Mouse (Mus musculus) T-helper 2 cell (primary cell): ENCODE results near the gene Dennd2c.
"Not testable (repeated sequence)": the region's sequence is repeated elsewhere in the genome, so short reads cannot be mapped to it uniquely, and the experiment has no call there.

Source experiments
- in situ Hi-C: fragments of 300-600 bp; cut with MboI, MseI; formaldehyde crosslinking; loops from one replicate; pipeline ENCODE4 v1.15.1; 2025; ENCODE audit warnings: high pct_unique_total_duplicates

Dennd2c gene

DNA sequence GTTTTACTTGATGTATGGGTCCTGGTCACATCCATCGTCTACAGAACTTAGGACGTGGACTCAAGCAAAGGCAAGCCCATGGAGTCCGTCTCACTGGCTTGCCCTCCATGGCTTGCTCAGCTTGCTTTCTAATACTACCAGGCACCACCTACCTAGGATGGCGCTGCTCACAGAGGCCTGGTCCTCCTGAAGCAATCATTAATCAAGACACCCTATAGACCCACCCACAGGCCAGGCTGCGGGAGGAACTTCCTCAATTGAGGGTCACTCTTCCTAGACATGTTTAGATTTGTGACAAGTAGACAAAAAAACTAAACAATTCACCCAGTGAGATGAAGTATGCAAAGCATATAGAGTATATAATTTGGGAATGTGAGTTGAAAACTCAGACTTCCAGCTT lies 9.8 kb downstream of the Dennd2c start:
- in situ Hi-C loops: no loop called here

DNA sequence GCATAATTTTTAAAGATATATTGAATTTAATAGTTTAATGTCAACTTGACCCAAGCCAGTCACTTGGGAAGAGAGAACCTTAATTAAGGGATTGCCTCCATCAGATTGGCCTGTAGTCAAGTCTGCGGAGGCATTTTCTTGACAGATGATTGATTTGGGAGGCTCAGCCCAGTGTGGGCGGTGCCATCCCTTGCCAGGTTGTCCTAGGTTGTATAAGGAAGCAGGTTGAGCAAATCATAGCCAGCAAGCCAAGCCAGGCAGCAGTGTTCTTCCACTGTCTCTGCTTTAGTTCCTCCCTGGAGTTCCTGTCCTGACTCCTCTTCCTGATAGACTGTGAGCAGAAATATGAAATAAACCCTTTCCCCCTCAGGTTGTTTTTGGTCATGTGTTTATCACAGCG lies 21.2 kb downstream of the Dennd2c start:
- in situ Hi-C loops: no loop called here

DNA sequence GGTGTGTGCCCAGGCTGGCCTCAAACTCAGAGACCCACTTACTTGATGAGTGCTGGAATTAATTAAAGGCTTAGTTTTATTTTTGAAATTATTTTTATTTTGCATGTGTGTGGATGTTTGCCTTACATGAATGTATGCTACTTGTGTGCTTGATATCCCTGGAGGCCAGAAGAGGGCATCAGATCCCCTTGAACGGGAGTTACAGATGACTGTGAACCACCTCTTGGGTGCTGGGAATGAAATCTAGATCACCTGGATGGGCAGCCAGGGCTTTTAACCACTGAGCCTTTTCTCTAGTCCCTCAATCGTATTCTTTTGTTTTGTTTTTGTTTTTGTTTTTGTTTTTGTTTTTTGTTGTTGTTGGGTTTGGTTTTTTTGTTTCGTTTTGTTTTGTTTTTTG lies 23.7 kb downstream of the Dennd2c start:
- in situ Hi-C loops: no loop called here

DNA sequence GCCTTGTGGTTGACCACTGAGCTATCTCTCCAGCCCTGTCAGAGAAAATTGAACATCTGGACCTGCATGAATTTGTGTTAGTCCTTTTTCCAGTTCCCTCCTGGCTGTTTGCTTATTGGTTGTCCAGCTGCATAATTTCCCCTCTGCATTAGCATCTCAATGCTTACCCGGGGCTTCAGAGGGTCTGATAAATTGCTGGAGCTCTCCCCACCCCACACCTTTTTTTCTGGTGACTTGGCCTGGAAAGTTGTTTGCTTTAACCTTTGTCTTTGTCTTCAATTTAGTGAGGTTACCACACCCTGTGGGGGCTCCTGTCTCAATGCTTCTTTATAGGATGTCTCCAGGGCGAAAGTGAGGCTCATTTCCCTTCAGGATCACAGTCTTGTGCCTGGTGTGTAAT lies 24.8 kb downstream of the Dennd2c start:
- in situ Hi-C loops: no loop called here

DNA sequence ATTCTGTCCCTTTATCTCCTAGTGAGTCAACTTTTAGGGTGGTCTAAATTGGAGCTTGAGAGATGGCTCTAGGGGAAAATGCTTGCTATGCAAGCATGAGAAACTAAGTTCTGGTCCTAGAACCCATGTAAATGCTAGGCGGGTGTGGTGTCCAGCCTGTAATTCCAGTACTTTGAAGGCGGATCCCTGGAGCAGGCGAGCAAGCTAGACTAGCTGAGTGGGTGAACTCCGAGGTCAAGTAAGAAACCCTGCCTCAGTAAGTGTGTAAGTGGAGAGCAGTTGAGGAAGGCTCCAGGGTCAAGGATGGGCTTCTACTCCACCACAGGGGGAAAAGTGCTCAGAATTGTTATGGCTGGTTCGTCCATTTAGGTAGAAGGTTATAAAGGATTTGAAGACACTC lies 25.3 kb downstream of the Dennd2c start:
- in situ Hi-C loops: no loop called here

DNA sequence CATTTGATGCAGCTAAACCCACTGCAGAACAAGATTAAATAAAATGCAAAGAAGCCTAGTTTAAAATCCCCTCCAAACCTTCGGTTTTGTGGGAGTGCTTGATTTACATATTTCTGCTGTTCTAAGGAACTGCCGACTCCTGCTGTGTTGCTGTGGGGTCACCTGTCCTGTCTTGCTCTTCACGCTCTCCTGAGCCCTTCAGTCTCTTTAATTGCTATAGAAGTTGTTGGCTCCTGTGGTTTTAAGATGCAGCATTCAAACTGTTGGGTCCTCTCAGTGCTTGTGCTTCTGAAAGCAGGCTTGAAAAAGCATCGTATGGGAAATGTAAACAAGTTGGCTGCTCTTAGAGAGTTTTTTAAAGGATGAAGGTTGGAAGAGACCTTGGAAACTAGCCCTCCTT lies 25.8 kb downstream of the Dennd2c start:
- in situ Hi-C loops: no loop called here

DNA sequence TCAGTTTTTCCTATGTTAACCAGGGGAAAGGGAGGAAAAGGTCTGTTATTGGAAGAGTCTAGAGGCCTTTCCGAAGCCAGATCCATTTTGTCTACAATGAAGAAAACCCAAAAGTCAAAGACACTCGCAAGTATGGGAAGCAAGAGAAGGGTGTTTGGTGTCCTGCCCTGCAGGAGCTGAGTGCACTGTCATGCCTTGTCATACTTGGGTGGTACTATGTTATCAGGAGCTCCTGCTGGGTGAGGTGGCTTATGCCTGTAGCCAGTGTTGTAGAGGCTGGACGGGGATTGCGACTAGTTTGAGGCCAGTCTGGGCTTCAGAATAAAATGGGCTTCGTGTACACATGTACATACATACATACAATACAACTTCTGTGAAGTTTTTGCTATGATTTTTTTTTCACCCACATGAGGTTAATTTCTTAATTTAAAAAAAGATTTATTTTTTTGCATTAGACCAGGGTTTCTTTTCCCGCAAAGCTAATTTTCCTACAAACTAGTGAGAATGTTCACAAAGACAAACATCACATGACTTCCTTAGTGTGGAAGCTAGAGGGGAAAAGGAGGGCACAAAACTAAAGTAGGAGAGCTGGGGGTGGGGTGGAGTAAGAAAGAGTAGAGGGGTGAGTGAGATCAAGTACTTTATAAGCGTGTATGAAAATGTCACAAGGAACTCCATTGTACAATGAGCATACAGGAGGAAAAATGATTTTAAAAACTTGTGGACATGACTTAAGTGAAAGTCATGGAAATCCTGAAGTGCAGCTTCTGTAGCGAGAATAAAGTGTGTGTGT lies 27.2 kb downstream of the Dennd2c start:
- in situ Hi-C loops: no loop called here

DNA sequence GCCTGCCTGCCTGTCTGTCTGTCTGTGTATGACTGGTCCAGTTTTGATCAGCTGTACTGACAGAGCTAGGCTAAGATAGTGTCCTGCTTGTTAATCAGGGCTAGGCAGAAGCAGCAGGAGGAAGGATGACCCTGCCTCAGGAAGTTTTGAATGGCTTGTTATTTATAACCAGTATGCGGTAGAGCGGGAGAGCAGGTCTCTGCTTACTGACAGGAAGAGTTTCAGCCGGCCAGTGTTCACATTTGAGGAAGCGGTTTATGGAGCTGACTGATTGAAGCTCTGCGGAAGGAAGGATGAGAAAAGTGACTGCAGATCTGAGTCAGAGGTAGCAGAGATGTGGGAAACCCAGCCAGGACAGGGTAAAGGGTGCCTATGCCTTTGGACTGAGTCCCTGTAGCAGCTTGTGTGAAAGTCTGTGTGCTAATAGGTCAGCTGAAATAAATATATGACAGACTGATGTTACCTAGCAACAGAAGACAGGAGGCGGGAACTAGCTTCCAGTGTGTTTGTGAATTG lies 27.9 kb downstream of the Dennd2c start:
- in situ Hi-C loops: no loop called here

DNA sequence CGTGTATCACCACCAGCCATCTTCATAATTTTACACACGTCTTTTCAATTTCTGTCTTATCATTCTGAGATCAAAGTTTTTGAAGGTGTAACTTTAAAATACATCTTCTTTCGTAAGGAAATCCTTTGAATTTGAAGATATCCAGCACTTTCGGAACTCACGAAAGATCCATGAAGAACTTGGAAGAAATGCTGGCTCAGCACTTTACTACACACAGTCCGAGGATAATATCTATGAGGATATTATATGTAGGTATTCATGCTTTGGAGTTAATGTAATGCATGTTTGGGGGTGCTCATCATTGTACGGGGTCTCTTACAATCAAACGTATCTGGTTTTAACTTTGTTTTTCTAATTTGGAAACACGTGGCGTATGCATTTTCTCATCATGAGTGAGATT lies 30.7 kb downstream of the Dennd2c start:
- in situ Hi-C loops: no loop called here

DNA sequence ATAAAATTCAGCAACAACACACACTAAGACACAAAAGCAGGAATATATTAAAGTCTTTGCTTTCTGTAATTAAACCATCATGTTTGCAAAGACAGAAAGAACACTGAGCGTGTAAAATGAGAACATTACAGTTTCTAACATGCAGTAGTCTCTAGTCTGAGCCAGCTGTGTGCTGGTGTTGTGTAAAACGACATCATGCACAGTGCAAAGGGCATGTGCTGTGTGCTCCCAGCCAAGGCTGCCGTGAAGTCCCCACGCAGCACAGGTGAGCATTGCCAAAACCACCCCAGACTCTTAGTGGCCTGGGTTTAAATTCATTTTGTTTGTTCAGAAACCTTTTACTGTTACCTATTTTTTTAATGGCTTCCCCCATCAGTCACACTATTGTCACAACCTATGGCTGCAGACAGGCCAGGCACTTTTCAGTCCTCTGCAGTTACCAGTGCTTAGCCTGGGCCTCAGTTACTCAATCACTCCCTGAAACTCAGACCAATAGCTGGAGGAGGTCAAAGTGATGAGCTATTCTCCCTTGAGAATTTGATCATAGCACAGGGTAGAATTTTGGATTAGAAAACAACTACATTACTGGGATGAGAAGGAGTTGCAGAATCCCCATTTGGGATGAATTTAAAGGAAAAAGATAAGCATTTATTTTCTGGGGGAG lies 34.1 kb downstream of the Dennd2c start:
- in situ Hi-C loops: no loop called here

DNA sequence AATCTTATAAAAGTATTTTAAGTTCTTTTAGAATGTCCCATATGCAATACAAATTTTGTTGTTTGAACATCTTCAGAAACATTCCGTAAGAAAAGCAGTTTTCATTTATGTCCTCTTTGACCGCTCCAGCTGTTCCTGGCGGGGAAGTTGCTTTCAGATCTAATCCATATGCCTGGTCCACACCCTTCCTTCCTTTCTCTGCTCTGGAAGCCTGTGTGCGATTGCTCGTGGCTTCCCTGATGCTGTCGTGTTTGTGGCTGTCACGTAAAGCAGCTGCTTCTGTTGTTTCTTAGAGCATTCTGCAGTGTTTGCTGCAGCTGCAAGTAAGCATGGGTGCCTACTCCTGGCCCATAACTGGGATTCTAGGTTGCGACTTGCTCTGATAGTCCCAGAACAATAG lies 36.6 kb downstream of the Dennd2c start:
- in situ Hi-C loops: no loop called here

DNA sequence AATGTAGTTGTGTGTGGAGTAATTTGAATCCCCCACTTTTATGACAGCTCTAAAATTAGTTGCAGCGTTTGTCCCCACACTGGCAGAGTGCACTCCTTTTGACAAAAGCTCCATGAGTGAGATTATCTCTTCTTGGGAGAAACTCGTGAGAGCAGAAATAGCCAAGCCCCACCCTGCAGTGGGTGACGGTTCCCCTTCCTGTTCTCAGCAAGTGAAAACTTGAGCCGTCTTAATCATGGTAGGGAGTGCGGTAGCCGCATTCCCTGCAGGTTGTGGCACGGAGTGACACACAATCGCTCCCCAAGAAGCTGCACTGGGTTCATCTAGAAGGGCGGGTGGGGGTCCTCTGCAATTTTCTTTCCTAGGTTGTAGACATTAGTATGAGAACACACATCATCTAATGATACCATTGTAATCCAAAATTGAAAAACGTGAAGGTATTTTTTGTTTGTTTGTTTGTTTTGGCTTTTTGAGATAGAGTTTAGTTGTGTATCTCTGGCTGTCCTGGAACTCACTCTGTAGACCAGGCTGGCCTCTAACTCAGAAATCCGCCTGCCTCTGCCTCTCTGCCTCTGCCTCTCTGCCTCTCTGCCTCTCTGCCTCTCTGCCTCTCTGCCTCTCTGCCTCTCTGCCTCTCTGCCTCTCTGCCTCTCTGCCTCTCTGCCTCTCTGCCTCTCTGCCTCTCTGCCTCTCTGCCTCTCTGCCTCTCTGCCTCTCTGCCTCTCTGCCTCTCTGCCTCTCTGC lies 37.9 kb downstream of the Dennd2c start:
- in situ Hi-C loops: not testable (repeated sequence)

DNA sequence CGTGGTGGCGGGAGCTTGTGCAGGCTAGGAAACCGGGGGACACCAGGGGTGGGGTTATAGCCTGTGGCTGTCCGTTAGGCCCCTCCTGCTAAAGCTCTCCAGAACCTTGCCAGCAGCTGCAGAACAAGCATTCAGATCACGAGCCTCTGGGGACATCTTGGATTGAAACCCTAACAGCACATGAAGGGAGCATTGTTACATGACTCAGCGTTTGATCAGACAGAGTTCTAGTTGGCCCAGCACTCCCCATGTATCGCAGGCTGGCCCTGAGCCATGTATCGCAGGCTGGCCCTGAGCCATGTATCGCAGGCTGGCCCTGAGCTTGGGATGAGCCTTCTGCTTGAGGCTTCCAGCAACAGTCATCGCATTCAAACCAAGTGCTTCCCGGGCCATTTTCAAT lies 38.9 kb downstream of the Dennd2c start:
- in situ Hi-C loops: no loop called here

DNA sequence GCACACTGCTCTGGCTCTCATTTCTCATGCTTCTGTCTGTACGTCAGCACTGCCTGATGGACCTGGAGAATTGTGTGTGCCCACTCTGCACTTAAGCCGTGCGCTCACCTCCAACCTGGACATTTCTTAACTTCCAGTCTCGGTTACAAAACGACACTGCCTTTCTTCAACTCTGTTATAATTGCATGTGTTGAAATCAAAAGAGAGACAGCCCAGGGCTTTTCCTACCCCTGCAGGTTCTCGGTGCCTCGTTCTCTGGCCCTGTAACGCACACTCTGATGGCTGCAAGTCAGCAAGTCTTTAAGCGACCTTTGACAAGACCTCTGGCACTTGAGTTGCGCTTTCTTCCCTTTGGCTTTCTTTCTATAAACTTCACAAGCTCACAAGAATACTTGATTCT lies 40.0 kb downstream of the Dennd2c start:
- in situ Hi-C loops: no loop called here

DNA sequence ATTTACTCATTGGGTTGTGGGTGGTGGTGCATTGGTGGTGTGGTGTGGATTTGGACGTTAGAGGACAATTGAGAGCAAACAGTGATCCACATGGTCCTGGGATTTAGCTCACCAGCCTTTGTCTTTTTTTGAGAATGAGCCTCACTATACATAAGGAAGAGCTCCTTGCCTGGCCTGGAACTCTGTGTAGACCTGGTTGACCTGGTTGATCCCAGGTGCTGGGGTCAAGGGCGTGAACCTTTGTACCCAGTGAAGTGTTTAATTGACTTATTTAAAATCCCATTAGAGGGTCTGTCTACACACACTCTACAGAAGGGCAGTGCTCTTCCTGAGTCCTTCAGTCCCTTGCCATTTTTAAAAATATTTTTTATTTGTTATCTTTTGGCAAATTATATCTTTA lies 42.9 kb downstream of the Dennd2c start:
- in situ Hi-C loops: no loop called here

DNA sequence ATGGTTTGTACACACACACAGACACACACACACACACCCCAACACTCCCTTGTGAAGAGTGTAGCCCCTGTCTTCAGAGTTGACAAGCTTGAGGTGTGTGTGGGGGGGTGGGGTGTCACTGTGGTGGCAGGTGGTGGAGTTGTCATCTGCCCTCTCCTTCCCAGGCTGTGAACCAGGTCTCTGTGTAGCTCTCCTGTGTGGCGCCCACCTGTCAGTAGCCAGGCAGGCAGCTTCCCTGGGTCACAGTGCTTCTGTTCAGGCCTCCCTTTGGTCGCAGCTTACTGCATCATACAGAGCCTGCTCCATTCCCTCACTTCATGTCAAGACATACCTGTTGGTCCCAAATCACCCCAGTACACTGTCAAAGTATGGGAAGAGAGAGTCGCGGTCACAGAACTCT lies 43.4 kb downstream of the Dennd2c start:
- in situ Hi-C loops: no loop called here

DNA sequence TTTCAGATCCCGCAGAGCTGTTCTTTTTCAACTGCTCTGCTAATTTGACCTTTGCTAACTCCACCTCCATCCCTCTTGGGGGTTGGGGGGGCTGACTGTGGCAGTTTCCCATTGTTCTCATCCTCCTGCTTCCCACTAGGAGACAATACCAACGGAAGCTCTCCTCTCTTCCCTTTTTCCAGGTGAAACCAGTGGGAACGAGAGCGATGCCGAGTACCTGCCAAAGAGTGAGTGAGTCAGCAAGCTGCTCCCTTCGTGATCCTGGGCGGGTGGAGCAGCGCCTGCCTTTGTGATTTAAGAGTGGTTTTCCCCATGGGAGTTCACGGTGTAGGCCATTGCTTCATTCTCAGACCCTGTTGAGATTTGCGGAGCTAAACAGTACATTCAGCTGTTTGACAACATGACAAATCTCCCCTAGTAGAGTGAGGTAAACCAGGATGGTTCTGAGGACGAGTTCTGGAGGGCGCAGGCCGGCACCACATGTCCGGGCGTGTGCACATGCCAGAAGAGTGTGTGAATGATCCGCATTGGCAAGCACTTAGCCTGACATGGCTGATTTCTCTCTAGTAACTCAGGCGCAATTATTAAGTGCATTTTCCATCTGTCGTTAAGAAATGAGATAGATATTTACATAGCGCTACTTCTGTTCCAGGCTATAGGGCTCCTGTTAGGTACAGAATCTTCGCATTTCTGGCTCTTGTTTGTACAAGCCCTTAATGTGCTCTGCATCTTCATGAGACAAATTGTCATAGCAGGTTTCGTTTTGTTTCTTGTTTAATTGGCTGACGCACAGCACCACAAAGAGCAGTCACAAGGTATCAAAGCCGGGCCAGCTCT lies 44.1 kb downstream of the Dennd2c start:
- in situ Hi-C loops: no loop called here

DNA sequence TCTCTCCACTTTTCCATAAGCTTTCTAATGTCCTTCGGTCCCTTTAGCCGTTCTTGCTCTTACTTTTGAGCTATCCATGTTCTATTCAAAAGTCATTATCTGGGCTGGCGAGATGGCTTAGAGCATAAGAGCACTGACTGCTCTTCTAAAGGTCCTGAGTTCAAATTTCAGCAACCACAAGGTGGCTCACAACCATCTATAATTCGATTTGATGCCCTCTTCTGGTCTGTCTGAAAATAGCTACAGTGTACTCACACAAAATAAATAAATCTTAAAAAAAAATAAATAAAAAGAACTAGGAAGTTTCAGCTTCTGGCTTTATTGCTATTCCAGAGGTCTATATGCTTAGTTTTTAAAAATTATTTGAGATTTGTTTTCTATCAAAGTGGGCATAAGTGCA lies 45.4 kb downstream of the Dennd2c start:
- in situ Hi-C loops: no loop called here

DNA sequence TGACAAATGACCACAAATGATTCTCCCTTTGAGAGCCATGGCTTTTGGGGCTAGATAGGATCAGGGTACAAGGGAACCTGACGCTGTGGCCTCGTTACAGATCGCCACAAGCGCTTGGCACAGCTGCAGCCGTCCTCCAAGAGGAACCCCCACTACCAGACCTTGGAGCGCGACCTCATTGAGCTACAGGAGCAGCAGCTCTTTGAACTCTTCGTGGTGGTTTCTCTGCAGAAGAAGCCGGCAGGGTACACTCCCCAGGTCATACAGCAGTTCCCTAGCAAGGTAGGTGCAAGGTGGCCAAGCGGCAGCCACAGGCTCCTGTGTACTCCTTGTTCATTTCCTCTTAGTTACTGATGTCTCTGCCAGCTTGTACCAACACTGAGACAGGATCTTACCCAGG lies 46.5 kb downstream of the Dennd2c start:
- in situ Hi-C loops: no loop called here

DNA sequence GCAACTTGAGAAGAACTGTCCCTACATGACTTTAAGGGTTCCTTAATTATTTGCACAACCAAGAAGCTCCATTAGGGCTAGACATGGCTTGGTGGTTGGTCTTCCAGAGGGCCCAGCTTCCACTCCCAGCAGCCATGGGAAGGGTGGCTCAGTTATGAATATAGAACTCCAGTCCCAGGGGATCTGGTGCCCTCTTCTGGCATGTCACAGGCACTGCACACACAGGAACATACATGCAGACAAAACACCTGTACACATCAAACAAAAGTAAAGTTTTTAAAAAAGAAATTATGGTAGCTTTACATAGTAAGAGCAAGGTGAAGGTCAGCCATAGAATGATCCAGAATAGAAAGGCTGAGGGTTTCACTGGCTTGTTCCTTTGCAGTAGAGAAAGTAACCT lies 51.4 kb downstream of the Dennd2c start:
- in situ Hi-C loops: no loop called here

DNA sequence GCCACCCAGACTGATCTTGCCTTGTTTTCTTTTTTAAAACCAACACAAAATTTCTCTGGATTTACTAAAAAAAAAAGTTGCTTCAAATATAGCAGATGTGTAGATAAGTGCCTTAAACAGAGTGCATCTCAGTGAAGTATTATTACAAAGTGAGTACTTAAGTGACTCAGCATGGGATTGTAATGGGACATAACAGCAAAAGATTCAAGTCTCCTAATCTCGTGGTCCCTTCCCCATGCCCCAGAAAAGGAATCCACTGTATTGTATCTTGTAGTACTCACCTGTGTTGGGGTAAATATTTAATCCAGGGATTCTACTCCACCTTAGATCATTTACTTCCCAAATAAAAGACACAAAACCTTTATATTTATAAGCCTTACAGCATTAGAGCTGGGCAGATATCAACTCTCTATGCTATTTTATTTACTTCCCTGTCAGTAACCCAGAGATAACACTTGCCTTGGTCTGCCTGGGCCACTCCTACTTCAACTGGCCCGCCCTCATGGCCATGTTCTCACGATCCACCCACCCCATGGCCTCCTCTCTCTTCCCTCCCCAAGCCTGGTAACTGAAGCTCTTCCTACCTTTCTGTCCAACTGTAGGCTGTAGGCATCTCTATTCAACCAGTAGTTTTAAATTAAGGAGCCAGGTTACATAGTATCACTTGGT lies 57.0 kb downstream of the Dennd2c start:
- in situ Hi-C loops: no loop called here
